Mouse (Mus musculus) forebrain, embryonic 12.5 days (tissue): ENCODE results near the gene Unc5b. TPM values are rescaled to one million over a fixed set of nuclear protein-coding genes. Genes with fewer than 3 reads are reported as not detected.

Experiments used
- ATAC-seq: fragments of 200-750 bp; cut with Nextera tagmentation; 2 replicates; pipeline ENCODE4 v1.8.0; 2017; ENCODE audit warnings: moderate TSS enrichment; ENCODE audit not compliant: low FRiP score
- H3K27ac ChIP-seq: fragments of 300-500 bp; sonication (generic); 2 replicates; pipeline ENCODE4 v1.5.1; 2016; ENCODE audit warnings: mild to moderate bottlenecking
- H3K27me3 ChIP-seq: fragments of 300-500 bp; sonication (generic); 2 replicates; pipeline ENCODE4 v1.6.1; 2016; ENCODE audit warnings: mild to moderate bottlenecking
- H3K36me3 ChIP-seq: fragments of 300-500 bp; sonication (generic); replicated peaks from 2 replicates; pipeline ENCODE4 v1.6.1; 2016; ENCODE audit warnings: mild to moderate bottlenecking
- H3K4me1 ChIP-seq: fragments of 300-500 bp; sonication (generic); 2 replicates; pipeline ENCODE4 v1.6.1; 2016
- H3K4me2 ChIP-seq: fragments of 300-500 bp; sonication (generic); 2 replicates; pipeline ENCODE4 v1.6.1; 2016; ENCODE audit warnings: mild to moderate bottlenecking, moderate library complexity
- H3K4me3 ChIP-seq: fragments of 300-500 bp; sonication (generic); replicated peaks from 2 replicates; pipeline ENCODE4 v1.5.1; 2016; ENCODE audit warnings: mild to moderate bottlenecking
- H3K9ac ChIP-seq: fragments of 300-500 bp; sonication (generic); 2 replicates; pipeline ENCODE4 v1.6.1; 2016; ENCODE audit warnings: mild to moderate bottlenecking
- H3K9me3 ChIP-seq: fragments of 300-500 bp; sonication (generic); 2 replicates; pipeline ENCODE4 v1.6.1; 2016
- WGBS: fragments of 180-500 bp; shearing (Covaris S2); methylation state at CpG from one replicate; pipeline ENCODE4 v1.1.7; 2016; 5-methylcytosine and 5-hydroxymethylcytosine counted together
- polyA plus RNA-seq: library from polyadenylated mRNA; unstranded; fragments of >200 nt; fragmentation: Nextera tagmentation; extraction: Ambion mirVana; gene quantifications from 2 replicates; pipeline ENCODE4 v1.2.1, GENCODE M21; 2016

Unc5b gene
- polyA plus RNA-seq, 1 experiment from 2014 or later, result 4.7 TPM

DNA sequence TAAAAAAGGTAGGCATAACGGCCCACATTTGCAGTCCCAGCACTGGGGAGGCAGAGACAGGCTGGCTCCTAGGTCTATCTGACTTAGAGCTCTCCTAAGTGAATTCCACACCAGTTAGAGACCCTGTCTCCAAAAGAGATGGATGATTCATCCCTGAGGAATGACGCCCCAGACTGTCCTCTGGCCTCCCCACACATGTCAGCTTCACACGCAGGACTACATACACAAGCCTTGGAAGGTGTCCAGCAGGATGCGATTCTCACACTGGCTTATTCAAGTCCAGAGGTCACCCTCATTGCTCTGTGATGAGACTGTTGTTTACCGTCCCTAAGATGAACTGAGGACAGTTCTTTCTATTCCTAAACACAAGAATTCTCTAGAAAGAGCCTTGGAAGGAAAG, 12.2 kb downstream of the Unc5b start:
- Histone ChIP-seq H3K27me3 (peaks cover 7% of the 10 kb centered on the region; the same call in 1 of the 2 replicates), H3K4me3 (no peak overlapping the region), H3K36me3 (no peaks in the 10 kb centered on the region), H3K9me3 (no peaks in the 10 kb centered on the region), H3K4me1 (peaks cover 57% of the 10 kb centered on the region), H3K4me2 (no peak overlapping the region), H3K9ac (no peak overlapping the region), H3K27ac (no peak overlapping the region)
- no peak for ATAC-seq
- WGBS, result 89% methylated on average over 5 of the region's 5 CpGs

DNA sequence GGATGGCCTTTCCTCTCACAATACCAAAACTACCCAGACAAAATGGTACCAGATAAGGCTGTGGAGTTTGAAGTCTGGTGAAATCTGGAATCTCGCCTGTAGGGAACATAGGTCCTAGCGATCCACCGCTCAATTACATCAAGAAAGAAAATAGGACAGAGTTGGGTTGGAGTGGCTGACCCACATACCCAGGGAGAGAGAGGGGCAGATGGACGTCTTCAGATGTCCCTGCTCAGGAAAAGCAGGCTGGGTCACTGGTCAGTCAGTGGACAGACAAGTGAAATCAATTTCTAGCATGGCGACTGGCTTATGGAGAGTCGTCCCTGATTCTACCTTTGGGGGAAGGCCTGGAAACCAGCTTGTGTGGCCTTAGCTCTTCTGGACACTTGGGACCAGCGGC, 12.7 kb downstream of the Unc5b start:
- WGBS, result 94% methylated on average over 7 of the region's 7 CpGs
- peaks cover 62% of the 10 kb centered on the region for H3K4me1 ChIP-seq

DNA sequence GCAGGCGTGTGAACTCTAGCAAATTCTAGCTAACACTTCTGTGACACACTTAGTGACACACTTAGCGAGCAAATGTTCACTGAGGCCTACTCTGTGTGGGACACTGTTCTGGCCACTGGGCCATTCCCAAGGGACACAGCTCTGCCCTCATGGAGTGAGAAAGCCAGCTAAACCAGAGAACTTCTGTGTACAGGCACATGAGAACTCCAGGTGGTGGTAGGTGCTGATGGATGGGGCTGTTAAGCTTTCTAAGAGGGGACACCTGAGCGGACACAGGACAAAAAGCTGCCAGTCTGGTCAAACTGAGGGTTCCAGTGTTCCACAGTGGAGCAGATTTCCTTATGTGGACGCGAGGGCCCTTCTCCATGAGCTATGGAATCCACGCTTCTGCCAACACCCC, 13.5 kb downstream of the Unc5b start:
- no peak for ATAC-seq
- H3K4me3 ChIP-seq, result no peak overlapping the region
- peaks cover 63% of the 10 kb centered on the region for H3K4me1 ChIP-seq
- H3K4me2 ChIP-seq, result no peak overlapping the region
- H3K9me3 ChIP-seq, result no peaks in the 10 kb centered on the region
- no peaks in the 10 kb centered on the region for H3K36me3 ChIP-seq
- H3K27ac ChIP-seq, result 0 out of 2 replicates have a peak overlapping the region, but pooled peaks have one; percentile 10
- H3K27me3 ChIP-seq, result peaks cover 16% of the 10 kb centered on the region
- WGBS, result 90% methylated on average over 6 of the region's 6 CpGs
- no peak overlapping the region for H3K9ac ChIP-seq

More for the DNA sequence above, 12.7 kb downstream of the Unc5b start:
- ATAC-seq, result no peak
- Histone ChIP-seq H3K9ac (no peak overlapping the region), H3K4me2 (no peak overlapping the region), H3K27me3 (peaks cover 8% of the 10 kb centered on the region; the same call in 1 of the 2 replicates), H3K4me3 (no peak overlapping the region), H3K36me3 (no peaks in the 10 kb centered on the region), H3K27ac (no peak overlapping the region), H3K9me3 (no peaks in the 10 kb centered on the region)

DNA sequence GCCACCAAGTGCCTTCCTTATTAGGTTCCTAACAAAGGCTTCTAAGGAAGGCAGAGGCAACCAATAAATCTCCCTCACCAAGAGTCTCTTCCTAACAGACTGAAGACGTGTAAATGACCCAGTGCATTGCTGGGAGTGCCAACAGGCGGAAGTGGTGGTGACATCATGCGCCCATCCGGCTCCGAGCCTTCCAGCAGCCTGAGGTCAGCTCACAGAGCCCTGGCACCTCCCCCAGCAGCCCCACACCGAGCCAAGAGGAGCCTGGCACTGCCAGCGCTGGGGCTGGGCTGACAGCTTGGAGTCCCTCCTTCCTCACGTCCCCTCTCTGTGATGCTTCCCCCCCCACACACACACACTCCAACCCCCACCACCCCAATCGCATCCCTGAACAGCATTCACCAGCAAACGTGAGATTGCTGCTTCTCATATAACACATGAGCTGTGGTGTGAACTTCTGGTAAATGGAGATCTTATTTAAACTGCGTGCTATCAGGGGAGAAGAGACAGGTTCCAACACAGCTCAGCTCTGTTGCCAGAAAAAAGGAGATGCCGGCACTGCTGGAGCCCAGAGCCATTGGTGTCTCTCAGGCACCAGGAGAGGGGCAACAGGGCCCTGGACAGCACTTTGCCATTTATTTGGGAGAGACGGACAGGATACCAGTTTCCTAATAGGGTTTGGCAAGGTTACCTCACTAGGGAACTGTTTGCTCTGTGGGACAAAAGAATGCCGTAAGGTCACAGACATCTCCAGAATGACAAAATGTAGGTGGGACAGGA, 14.3 kb downstream of the Unc5b start:
- peaks cover 66% of the 10 kb centered on the region for H3K4me1 ChIP-seq
- no peak overlapping the region for H3K9ac ChIP-seq
- H3K27ac ChIP-seq, result peak overlapping the region; percentile 63
- peaks cover 23% of the 10 kb centered on the region for H3K27me3 ChIP-seq
- H3K4me3 ChIP-seq, result no peak overlapping the region
- 46% methylated on average over 14 of the region's 14 CpGs for WGBS
- no peaks in the 10 kb centered on the region for H3K9me3 ChIP-seq
- no peak overlapping the region for H3K4me2 ChIP-seq
- no peaks in the 10 kb centered on the region for H3K36me3 ChIP-seq
- ATAC-seq, result peak; percentile 39; the same call in 1 of the 2 replicates

DNA sequence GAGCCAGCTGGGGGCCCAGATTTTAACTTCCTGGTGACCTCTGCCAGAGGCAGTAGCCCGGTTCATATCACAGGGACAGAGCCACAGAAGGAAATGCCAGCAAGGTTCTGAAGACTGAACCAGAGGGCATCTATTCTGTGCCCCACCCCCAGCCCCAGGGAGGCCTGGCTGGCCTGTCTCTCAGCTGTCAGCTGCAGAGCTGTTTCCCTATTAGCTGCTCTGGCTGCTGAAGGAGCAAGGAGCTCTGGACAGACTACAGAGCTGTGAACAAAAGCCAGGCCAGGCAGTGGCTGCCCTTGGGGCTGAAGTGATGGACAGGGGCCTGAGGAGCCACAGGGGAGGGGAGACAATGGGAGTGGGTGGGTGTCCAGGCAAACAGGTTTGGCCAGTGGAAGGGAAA, 15.5 kb downstream of the Unc5b start:
- H3K9me3 ChIP-seq, result no peaks in the 10 kb centered on the region
- no peak overlapping the region for H3K4me3 ChIP-seq
- peaks cover 71% of the 10 kb centered on the region for H3K4me1 ChIP-seq
- WGBS, result 7% methylated on average over 1 of the region's 1 CpGs
- H3K36me3 ChIP-seq, result no peaks in the 10 kb centered on the region
- H3K4me2 ChIP-seq, result no peak overlapping the region
- H3K27me3 ChIP-seq, result peaks cover 25% of the 10 kb centered on the region
- peak overlapping the region; percentile 57; the same call in 1 of the 2 replicates for H3K27ac ChIP-seq
- ATAC-seq, result peak; percentile 3; the same call in 1 of the 2 replicates
- H3K9ac ChIP-seq, result no peak overlapping the region

DNA sequence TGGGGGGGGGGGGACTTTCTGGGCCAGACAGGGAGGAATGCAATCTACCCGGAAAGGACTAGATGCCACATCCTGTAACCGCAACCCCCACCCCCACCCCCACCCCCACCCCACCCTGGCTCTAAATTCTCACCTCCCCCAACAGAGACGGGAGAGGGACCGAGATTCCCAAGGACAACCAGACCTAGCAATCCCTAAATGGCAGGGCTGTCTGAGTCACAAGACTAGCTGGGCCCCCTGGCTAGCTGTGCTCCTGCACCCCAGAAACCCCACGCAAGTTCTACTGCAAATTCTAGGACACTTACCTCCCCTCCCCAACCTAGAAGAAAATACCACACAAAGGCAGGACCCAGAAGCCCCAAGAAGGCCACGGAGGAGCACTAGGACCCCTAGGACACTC, 16.3 kb downstream of the Unc5b start:
- 26% methylated on average over 6 of the region's 6 CpGs for WGBS
- Histone ChIP-seq H3K9ac (no peak overlapping the region), H3K27ac (peak overlapping the region; percentile 57; the same call in 1 of the 2 replicates), H3K9me3 (no peaks in the 10 kb centered on the region), H3K36me3 (no peaks in the 10 kb centered on the region), H3K4me3 (no peak overlapping the region), H3K27me3 (peaks cover 25% of the 10 kb centered on the region), H3K4me2 (no peak overlapping the region), H3K4me1 (peaks cover 64% of the 10 kb centered on the region)
- no peak for ATAC-seq

DNA sequence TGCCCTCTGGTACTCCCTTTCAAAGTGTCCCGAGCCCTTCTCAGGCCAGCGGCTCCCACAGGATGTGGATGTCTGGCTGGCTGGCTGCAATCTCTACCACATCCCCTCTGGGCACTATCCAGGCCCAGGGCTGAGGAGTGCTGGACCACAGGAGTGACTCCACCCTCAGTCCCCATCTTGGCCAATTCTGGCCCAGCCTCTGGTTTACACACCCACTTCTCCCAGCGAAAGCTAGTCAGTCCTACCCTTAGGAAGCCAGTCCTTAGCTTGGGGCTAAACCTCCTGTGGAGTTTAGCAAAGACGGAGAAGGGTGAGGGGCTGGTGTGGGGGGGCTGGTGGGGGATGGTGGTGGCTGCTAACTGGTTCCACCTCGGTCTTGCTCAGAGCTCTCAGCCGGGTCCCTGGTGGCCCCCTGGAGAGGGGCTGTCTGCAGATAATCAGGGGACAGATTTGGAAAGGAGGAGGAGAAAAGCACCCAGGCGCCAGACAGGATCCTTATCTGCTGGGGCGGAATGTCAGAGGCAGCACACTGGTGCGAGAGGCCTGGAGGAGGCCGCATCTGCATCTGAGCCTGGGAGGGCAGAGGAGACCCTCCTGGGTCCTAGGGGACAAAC, 16.8 kb downstream of the Unc5b start:
- H3K27ac ChIP-seq, result peak overlapping the region; percentile 21; the same call in 1 of the 2 replicates
- no peak overlapping the region for H3K4me3 ChIP-seq
- 11% methylated on average over 10 of the region's 10 CpGs for WGBS
- H3K4me2 ChIP-seq, result no peak overlapping the region
- H3K36me3 ChIP-seq, result no peaks in the 10 kb centered on the region
- peaks cover 59% of the 10 kb centered on the region for H3K4me1 ChIP-seq
- H3K27me3 ChIP-seq, result peaks cover 25% of the 10 kb centered on the region
- H3K9ac ChIP-seq, result no peak overlapping the region
- no peaks in the 10 kb centered on the region for H3K9me3 ChIP-seq
- ATAC-seq, result no peak

DNA sequence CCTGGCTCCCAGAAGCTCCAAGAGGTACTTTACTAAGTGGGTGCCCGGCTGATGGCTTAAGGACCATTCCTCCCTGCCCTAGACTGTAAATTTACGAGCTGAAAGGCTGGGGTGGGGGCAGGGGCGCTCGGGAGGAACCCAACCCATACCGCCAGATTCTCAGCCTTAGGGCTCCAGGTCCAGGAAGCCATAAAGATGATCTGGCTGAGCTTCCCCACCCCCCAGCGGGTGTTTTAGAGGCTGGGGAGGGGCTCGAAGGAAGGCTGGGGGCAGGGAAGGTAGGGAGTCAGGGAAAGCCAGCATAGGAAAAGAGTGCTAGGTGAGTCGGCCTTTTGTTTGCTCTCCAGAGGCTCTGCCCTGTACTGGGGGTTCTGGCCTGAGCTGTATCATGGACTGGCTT, 17.8 kb downstream of the Unc5b start:
- Histone ChIP-seq H3K36me3 (no peaks in the 10 kb centered on the region), H3K9me3 (no peaks in the 10 kb centered on the region), H3K4me3 (no peak overlapping the region), H3K27ac (no peak overlapping the region), H3K4me2 (no peak overlapping the region), H3K9ac (peak overlapping the region; percentile 21; the same call in 1 of the 2 replicates), H3K4me1 (peaks cover 61% of the 10 kb centered on the region), H3K27me3 (peaks cover 32% of the 10 kb centered on the region)
- no peak for ATAC-seq
- 17% methylated on average over 8 of the region's 8 CpGs for WGBS

DNA sequence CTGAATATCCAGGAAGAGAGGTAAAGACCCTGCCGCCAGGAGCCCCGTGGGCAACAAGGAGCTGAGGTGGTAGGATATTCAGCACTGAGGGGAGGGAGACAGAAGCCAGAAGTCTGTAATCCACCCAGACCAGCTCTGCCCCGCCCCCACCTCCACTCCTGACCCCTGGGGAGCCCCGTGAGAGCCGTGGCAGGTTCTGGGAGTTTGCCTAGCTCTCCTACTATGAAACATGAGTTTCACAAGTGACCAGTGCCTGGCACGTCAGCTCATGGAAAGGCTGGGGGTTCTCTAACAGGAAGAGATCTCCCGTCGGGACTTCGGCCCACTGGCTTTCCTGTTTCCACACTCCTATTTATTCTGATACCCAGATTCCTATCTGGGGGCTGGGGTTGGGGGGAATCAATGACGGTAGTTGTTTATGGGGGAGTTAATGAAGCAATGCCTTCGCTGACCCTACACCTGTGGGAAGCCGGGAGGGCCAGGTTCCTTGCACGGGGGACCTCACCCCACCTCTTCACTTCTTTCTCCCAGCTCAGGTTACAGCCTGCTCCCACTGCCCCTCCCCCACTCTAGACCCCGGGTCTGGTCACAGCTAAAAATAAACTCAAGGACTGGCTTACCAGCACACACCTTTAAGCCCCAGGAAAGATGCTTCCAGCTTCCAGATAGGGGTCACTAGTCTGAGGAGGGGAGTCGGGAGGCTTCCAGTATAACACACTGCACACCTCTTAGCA, 19.4 kb downstream of the Unc5b start:
- peaks cover 32% of the 10 kb centered on the region for H3K27me3 ChIP-seq
- no peaks in the 10 kb centered on the region for H3K9me3 ChIP-seq
- ATAC-seq, result no peak
- H3K4me2 ChIP-seq, result no peak overlapping the region
- 9% methylated on average over 15 of the region's 15 CpGs for WGBS
- H3K27ac ChIP-seq, result no peak overlapping the region
- H3K4me3 ChIP-seq, result no peak overlapping the region
- peak overlapping the region; percentile 17; the same call in 1 of the 2 replicates for H3K9ac ChIP-seq
- peaks cover 68% of the 10 kb centered on the region for H3K4me1 ChIP-seq
- no peaks in the 10 kb centered on the region for H3K36me3 ChIP-seq

DNA sequence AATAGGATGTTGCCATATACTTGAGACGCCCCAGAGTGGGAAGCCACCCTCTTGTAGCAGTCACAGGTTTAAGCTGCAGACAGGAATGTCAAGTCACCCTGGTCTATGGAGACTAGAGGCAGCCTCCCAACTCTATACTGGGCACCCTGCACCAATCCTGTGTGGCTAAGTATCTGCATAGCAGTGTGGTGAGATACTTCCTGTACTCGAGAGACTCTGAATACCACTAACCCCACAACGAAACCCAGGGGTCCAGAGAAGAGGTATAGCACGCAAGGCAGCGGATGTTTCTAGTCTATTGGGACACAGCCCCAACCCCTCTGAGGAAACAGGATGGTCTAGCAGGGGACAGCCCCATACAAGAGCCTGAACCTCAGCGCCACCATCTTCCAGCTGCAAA, 22.9 kb downstream of the Unc5b start:
- 77% methylated on average over 6 of the region's 6 CpGs for WGBS
- peaks cover 29% of the 10 kb centered on the region for H3K27me3 ChIP-seq
- H3K27ac ChIP-seq, result peak overlapping the region; percentile 6; the same call in 1 of the 2 replicates
- H3K9me3 ChIP-seq, result no peaks in the 10 kb centered on the region
- H3K4me3 ChIP-seq, result no peak overlapping the region
- no peak overlapping the region for H3K4me2 ChIP-seq
- H3K9ac ChIP-seq, result no peak overlapping the region
- H3K36me3 ChIP-seq, result no peaks in the 10 kb centered on the region
- H3K4me1 ChIP-seq, result peaks cover 63% of the 10 kb centered on the region
- no peak for ATAC-seq

DNA sequence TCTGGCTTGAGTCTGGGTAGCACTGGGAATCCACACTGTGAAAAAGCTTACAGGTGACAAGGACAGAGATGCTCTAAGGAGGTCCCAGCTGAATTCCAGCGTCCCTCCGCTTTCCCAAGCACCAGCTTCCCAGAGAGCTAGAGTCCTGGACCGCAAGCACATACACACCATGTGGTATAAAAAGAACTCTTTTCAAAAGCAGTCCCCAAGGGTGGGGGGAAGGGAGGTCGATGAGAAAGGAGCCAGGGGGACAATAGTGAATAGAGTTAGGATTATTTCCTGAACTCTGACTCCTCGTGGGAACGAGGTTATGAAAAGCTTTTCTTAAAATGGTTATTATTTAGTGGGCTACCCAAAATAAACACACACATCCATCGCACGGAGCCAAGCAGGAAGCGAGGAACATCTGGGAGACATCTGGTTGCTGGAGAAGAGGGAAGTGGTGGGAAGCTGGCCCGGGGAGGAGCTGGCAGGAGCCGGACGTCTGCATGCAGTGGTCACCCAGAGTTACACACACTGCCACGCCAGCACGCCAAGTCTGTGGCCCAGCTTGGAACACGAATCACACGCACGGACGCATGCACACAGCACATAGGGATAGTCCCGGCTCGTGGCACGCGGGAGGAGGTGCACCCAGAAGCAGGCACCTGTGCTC, 23.7 kb downstream of the Unc5b start:
- peaks cover 62% of the 10 kb centered on the region for H3K4me1 ChIP-seq
- peaks cover 22% of the 10 kb centered on the region; the same call in 1 of the 2 replicates for H3K27me3 ChIP-seq
- H3K27ac ChIP-seq, result peak overlapping the region; percentile 19; the same call in 1 of the 2 replicates
- no peak for ATAC-seq
- 23% methylated on average over 22 of the region's 22 CpGs for WGBS
- no peak overlapping the region for H3K9ac ChIP-seq
- H3K36me3 ChIP-seq, result no peaks in the 10 kb centered on the region
- peak overlapping the region; percentile 15 for H3K4me2 ChIP-seq
- H3K4me3 ChIP-seq, result no peak overlapping the region
- no peaks in the 10 kb centered on the region for H3K9me3 ChIP-seq

DNA sequence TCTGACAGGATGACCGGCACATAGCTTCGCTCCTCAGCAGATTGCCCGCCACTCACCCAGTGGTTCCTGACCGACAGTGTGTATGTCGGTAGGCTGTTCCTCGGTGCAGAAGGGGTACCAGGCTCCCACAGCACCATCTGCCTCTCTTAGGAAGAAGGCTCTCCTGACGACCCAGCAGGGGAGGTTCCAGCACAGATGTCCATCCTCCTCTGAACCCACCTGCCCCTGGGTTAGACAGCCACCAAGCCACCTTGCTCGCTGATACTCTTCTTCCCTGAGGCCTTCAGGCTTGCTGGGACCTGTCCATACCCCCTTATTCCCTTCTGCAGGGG, 25.2 kb downstream of the Unc5b start:
- WGBS, result 75% methylated on average over 8 of the region's 8 CpGs
- Histone ChIP-seq H3K27ac (no peak overlapping the region), H3K4me2 (no peak overlapping the region), H3K9me3 (no peaks in the 10 kb centered on the region), H3K27me3 (peaks cover 26% of the 10 kb centered on the region; the same call in 1 of the 2 replicates), H3K4me1 (peaks cover 53% of the 10 kb centered on the region), H3K9ac (no peak overlapping the region; the same call in 1 of the 2 replicates), H3K4me3 (no peak overlapping the region), H3K36me3 (no peaks in the 10 kb centered on the region)
- ATAC-seq, result no peak
